Mouse (Mus musculus): ENCODE measurements around the gene Adam15.
A peak's percentile ranks its signal among the peaks of the same experiment; 100 is the strongest.

Adam15 gene

GRCm38 (mm10) chr3:89349869-89350501, at the start of gene Adam15:
Gene Adam15 (minus strand): TSS chr3:89349996.
- DNase-seq (ENCODE audit: low spot score): peak; percentile 89

GRCm38 (mm10) chr3:89396654-89397005, 46.8 kb upstream of the Adam15 start:
- no peak for DNase-seq (ENCODE audit: low spot score)

- DNase-seq (ENCODE audit: low spot score): peak; percentile 81
Observed at GRCm38 (mm10) chr3:89395806-89396653, 46.2 kb upstream of the Adam15 start.

GRCm38 (mm10) chr3:89395419-89395805, 45.6 kb upstream of the Adam15 start:
- no peak for DNase-seq (ENCODE audit: low spot score)

GRCm38 (mm10) chr3:89394894-89395256, 45.1 kb upstream of the Adam15 start:
- peak; percentile 90 for DNase-seq (ENCODE audit: low spot score)

GRCm38 (mm10) chr3:89394006-89394893, 44.5 kb upstream of the Adam15 start, which contains the start of gene Zbtb7b:
Gene Zbtb7b (minus strand): TSS chr3:89394776.
- peak; percentile 88 for DNase-seq (ENCODE audit: low spot score)

- DNase-seq (ENCODE audit: low spot score): peak; percentile 99
Observed at GRCm38 (mm10) chr3:89393605-89394004, 43.8 kb upstream of the Adam15 start.

GRCm38 (mm10) chr3:89392871-89393311, 43.1 kb upstream of the Adam15 start:
- no peak for DNase-seq (ENCODE audit: low spot score)

- no peak for DNase-seq (ENCODE audit: low spot score)
Observed at GRCm38 (mm10) chr3:89391663-89392511, 42.1 kb upstream of the Adam15 start.

GRCm38 (mm10) chr3:89390699-89391662, 41.2 kb upstream of the Adam15 start:
- no peak for DNase-seq (ENCODE audit: low spot score)

- DNase-seq (ENCODE audit: low spot score): no peak
Observed at GRCm38 (mm10) chr3:89390111-89390515, 40.3 kb upstream of the Adam15 start.

GRCm38 (mm10) chr3:89388901-89389740, 39.3 kb upstream of the Adam15 start:
- no peak for DNase-seq (ENCODE audit: low spot score)

GRCm38 (mm10) chr3:89388134-89388881, 38.5 kb upstream of the Adam15 start:
- no peak for DNase-seq (ENCODE audit: low spot score)

- DNase-seq (ENCODE audit: low spot score): no peak
Observed at GRCm38 (mm10) chr3:89387632-89388031, 37.8 kb upstream of the Adam15 start.

- DNase-seq (ENCODE audit: low spot score): no peak
Observed at GRCm38 (mm10) chr3:89386438-89387420, 36.9 kb upstream of the Adam15 start.

GRCm38 (mm10) chr3:89385451-89385850, 35.7 kb upstream of the Adam15 start:
- no peak for DNase-seq (ENCODE audit: low spot score)

- DNase-seq (ENCODE audit: low spot score): no peak
Observed at GRCm38 (mm10) chr3:89384331-89385076, 34.7 kb upstream of the Adam15 start.

Data from lung, postnatal 25 days (tissue).